Mouse (Mus musculus) embryonic facial prominence, embryonic 10.5 days (tissue): Measurements from ENCODE around the gene Col20a1. TPM values are rescaled to one million over a fixed set of nuclear protein-coding genes. Genes with fewer than 3 reads are reported as not detected.

Experiments used
- DNase-seq: peaks from one replicate; pipeline ENCODE4 v3.0.0-alpha.2; 2017; ENCODE audit warnings: low spot score
- H3K27ac ChIP-seq: fragments of 300-500 bp; sonication (generic); replicated peaks from 2 replicates; pipeline ENCODE4 v1.5.1; 2016; ENCODE audit warnings: mild to moderate bottlenecking
- H3K27me3 ChIP-seq: fragments of 300-500 bp; sonication (generic); replicated peaks from 2 replicates; pipeline ENCODE4 v1.6.1; 2016; ENCODE audit warnings: low read depth, mild to moderate bottlenecking; ENCODE audit not compliant: poor library complexity, severe bottlenecking
- H3K36me3 ChIP-seq: fragments of 300-500 bp; sonication (generic); replicated peaks from 2 replicates; pipeline ENCODE4 v1.6.1; 2016; ENCODE audit warnings: mild to moderate bottlenecking, moderate library complexity
- H3K4me1 ChIP-seq: fragments of 300-500 bp; sonication (generic); 2 replicates; pipeline ENCODE4 v1.6.1; 2016
- H3K4me3 ChIP-seq: fragments of 300-500 bp; sonication (generic); 2 replicates; pipeline ENCODE4 v1.5.1; 2016; ENCODE audit warnings: mild to moderate bottlenecking, moderate library complexity
- H3K9me3 ChIP-seq: fragments of 300-500 bp; sonication (generic); 2 replicates; pipeline ENCODE4 v1.6.1; 2016; ENCODE audit warnings: mild to moderate bottlenecking
- WGBS: fragments of 180-500 bp; shearing (Covaris S2); methylation state at CpG from one replicate; pipeline ENCODE4 v1.1.7; 2016; 5-methylcytosine and 5-hydroxymethylcytosine counted together
- polyA plus RNA-seq: library from polyadenylated mRNA; unstranded; fragments of >200 nt; fragmentation: Nextera tagmentation; extraction: Ambion mirVana; gene quantifications from 2 replicates; pipeline ENCODE4 v1.2.1, GENCODE M21; 2016

The Col20a1 gene
- polyA plus RNA-seq, 1 experiment from 2014 or later, result 0.62 TPM

DNA sequence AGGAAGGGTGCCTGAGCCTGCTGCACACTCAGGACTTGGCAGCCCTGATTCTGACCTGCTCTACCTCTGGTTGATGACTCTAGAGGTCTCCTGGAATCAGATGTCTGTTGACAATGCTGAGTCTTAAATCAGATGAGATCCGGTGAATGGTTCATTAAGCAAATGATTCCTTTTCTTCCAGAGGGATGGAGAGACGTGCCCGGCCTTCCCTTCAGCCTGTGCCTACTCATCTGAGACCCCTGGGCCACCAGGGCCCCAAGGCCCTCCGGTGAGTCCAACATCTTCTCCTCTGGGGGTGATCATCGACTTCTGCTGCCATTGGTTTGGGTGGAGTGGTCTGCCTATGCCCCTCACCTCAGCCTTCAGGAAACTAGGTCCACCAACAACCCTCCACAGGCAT lies 22.0 kb downstream of the Col20a1 start:
- 75% methylated on average over 5 of the region's 5 CpGs for WGBS
- no peak overlapping the region for H3K27ac ChIP-seq
- H3K36me3 ChIP-seq, result no peaks in the 10 kb centered on the region
- no peak overlapping the region for H3K4me3 ChIP-seq
- H3K9me3 ChIP-seq, result no peaks in the 10 kb centered on the region
- no peak for DNase-seq
- H3K27me3 ChIP-seq, result no peaks in the 10 kb centered on the region
- peaks cover 6% of the 10 kb centered on the region; the same call in 1 of the 2 replicates for H3K4me1 ChIP-seq

DNA sequence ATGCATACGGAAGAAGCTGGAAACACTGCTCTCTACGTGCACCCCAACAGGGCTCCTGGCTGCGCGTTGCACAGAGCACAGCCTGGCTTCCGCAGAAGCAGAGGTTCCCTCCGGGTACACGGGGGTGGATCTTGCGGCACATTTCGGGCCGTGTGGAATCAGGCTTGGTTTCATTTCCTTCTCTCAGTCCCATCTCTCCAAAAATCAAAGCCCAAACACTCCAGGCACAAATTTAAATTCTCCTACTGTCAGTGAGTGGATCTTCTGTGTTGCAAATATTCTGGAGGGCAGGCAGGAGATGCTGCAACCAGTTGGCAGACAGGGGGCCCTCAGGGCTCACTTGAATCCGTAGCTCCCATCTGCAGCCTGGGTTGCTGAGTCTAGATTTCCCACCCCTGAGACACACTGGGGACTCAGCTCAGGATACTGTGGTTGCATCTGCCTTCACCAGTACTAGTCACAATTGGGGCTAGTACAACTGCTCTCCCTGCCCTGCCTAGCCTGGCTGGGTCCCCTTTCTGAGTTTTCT lies 45.1 kb downstream of the Col20a1 start:
- 84% methylated on average over 11 of the region's 11 CpGs for WGBS
- Histone ChIP-seq H3K4me3 (no peak overlapping the region), H3K27ac (no peak overlapping the region), H3K27me3 (peaks cover 22% of the 10 kb centered on the region), H3K4me1 (no peaks in the 10 kb centered on the region; the same call in 1 of the 2 replicates), H3K9me3 (no peaks in the 10 kb centered on the region), H3K36me3 (no peaks in the 10 kb centered on the region)
- no peak for DNase-seq

DNA sequence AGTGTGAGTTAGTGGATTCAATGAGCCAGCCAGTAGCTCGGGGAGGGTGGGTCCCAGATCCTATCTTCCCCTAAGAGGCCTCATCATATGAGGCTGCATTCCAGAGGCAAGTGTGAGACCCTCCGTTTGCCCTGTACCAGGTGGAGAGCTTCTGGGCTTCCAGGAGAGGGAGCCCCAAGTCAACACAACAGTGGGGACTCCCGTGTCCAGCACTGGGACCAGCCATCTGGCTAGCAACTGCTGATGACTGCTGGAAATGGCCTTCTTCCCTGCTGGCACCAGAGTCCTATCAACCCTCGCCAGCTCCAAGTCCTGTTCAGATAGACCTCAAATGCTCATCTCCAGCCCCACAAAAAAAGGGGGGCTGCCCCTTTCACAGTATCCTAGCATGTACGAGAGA lies 46.1 kb downstream of the Col20a1 start:
- peak; percentile 35 for DNase-seq
- no peaks in the 10 kb centered on the region for H3K36me3 ChIP-seq
- peaks cover under 1% of the 10 kb centered on the region; the same call in 1 of the 2 replicates for H3K4me1 ChIP-seq
- H3K27me3 ChIP-seq, result peaks cover 31% of the 10 kb centered on the region
- H3K27ac ChIP-seq, result no peak overlapping the region
- H3K4me3 ChIP-seq, result no peak overlapping the region
- H3K9me3 ChIP-seq, result no peaks in the 10 kb centered on the region
- WGBS, result 52% methylated on average over 5 of the region's 5 CpGs

DNA sequence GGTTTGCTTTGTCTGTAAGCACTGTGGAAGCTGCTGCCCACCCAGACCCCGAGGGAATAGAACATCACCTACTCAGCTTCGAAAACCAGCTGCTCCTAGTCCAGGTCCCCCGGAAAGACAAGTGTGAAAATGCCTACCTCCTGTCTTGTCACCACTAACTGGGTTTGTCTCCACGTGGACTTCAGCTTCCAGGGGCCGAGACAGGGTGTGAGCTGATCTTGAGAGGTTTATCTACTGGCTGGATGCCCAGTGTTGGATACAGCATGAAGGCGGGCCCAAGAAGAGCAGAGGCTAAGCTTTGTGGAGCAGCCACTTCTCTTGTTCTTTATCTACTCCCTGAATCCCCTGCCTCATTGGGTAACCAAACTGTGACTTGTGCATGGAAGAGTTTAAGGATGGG lies 47.0 kb downstream of the Col20a1 start:
- 85% methylated on average over 6 of the region's 6 CpGs for WGBS

DNA sequence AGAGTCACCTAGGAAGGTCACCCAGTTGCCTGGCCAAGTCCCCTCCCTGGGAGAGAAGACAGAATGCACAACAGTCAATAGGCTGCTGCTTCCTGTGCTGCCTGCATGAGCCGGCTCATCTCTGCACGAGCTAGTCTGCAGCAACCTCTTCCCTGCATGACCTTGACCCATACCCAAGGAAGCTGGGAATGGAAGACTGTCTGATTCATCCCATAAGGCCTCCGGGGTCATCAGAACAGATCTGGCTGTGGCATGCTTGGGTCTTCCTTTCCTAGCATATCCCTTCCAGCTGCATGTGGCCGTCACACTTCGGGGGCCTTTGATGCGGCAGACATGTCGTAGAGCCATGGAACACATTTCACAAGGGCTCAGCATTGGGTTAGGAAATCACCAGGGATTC lies 48.9 kb downstream of the Col20a1 start:
- H3K4me1 ChIP-seq, result peaks cover 26% of the 10 kb centered on the region
- H3K9me3 ChIP-seq, result no peaks in the 10 kb centered on the region
- no peaks in the 10 kb centered on the region for H3K36me3 ChIP-seq
- no peak overlapping the region for H3K27ac ChIP-seq
- no peak overlapping the region for H3K4me3 ChIP-seq
- DNase-seq, result no peak
- WGBS, result 84% methylated on average over 7 of the region's 7 CpGs
- peaks cover 59% of the 10 kb centered on the region for H3K27me3 ChIP-seq

More for the DNA sequence above, 47.0 kb downstream of the Col20a1 start:
- H3K27ac ChIP-seq, result no peak overlapping the region
- peaks cover 40% of the 10 kb centered on the region for H3K27me3 ChIP-seq
- H3K9me3 ChIP-seq, result no peaks in the 10 kb centered on the region
- no peaks in the 10 kb centered on the region for H3K36me3 ChIP-seq
- peaks cover 9% of the 10 kb centered on the region for H3K4me1 ChIP-seq
- no peak overlapping the region for H3K4me3 ChIP-seq
- no peak for DNase-seq

DNA sequence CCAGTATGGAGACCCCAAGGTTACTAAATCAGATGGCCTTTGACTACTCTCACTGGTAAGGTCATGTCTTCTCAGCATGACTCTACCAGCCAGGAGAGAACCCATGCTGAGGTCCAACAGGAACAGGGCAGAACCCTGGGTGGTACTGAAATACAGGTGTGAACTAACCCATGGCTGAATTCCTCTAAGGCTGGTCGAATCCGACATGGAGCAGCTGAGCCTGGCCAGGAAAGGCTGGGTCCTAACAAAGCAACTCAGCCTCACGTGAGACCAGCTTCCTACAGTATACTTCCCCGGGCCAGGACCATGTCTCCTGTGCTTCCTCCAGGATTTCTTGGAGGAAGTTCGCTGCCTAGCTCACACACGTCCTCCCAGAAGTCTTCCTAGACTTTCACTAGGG lies 50.2 kb downstream of the Col20a1 start:
- Histone ChIP-seq H3K27ac (no peak overlapping the region), H3K4me3 (no peak overlapping the region), H3K4me1 (peaks cover 28% of the 10 kb centered on the region), H3K9me3 (no peaks in the 10 kb centered on the region), H3K36me3 (no peaks in the 10 kb centered on the region), H3K27me3 (peaks cover 73% of the 10 kb centered on the region)
- no peak for DNase-seq
- WGBS, result 81% methylated on average over 6 of the region's 6 CpGs

DNA sequence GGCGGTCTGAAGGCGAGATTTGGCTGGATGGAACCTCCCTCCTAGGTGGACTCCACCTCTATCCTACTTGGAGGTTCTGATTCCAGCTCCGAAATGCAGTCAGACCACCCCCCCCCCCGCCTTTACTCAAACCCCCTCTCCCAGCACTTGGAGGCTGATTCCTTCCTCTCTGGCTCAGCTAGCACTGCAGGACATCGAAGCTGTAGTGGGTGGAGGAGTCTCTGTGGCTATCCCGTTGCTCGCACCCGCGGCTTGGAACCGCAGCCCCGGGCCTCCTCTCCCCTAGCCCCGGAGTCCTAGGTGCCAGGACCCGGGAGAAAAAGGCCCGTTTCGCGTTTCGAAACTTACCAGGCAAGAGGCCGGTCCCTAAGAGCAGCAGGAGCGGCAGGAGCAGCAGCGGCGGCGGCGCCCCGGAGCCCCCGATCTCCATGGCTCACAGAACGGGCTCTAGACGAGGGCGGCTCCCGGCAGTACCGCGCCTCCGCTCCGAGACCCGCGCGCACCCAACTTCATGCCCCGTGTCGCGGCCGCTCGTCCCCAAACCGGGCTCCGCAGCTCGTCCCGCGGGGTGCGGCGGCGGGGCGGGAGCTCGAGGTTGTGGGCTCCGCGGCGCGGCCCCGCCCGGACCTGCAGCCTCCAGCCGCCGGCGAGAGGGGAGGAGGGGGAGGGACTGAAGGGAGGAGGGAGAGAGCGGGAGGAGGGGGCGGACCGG lies 52.5 kb downstream of the Col20a1 start:
- peaks cover 50% of the 10 kb centered on the region for H3K4me1 ChIP-seq
- H3K4me3 ChIP-seq, result peak overlapping the region; percentile 73
- peak overlapping the region; percentile 78 for H3K27ac ChIP-seq
- H3K9me3 ChIP-seq, result no peaks in the 10 kb centered on the region
- DNase-seq, result peak; percentile 77
- WGBS, result under 1% methylated on average over 63 of the region's 63 CpGs
- H3K36me3 ChIP-seq, result no peaks in the 10 kb centered on the region
- peaks cover 92% of the 10 kb centered on the region for H3K27me3 ChIP-seq

DNA sequence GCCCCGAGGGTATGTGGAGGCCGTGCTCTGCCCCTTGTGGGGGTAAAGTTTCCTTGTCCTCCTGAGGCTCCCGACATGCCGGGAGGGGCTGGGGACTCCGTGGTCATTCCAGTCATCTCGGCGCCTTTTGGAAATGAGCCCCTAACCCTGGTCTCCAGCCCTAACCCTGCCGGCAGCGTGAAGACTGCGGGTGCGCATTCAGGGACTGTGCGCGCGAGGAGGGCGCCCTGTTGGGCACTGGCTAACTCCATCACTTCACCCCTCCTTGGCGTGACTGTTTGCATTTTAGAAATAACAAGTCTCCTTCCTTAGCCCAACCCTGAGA lies 53.0 kb downstream of the Col20a1 start:
- Histone ChIP-seq H3K9me3 (no peaks in the 10 kb centered on the region), H3K27me3 (peaks cover 90% of the 10 kb centered on the region), H3K36me3 (no peaks in the 10 kb centered on the region), H3K4me1 (peaks cover 55% of the 10 kb centered on the region), H3K27ac (peak overlapping the region; percentile 78), H3K4me3 (peak overlapping the region; percentile 73)
- no peak for DNase-seq
- under 1% methylated on average over 16 of the region's 16 CpGs for whole genome bisulfite sequencing

DNA sequence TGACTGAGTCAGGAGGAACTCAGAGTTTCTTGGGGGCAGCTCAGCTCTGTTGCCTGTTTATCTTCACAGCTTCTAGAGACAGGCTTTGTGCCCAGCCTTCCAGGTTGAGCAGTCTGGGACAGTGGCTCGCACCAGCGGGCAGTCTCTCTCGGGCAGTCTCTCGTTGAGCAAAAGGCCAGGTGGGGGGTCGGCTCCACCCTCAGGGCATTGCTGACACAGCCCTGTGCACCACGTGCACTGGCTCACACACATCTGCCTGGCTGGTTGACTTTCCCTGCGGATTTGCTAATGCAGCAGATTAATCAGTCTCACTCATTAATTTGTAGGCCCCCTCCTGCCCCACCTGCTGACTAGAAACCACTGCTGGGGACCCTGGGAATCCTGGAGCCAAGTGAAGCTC lies 55.6 kb downstream of the Col20a1 start:
- Histone ChIP-seq H3K27me3 (peaks cover 65% of the 10 kb centered on the region), H3K27ac (peak overlapping the region; percentile 58; the same call in 1 of the 2 replicates), H3K4me1 (peaks cover 61% of the 10 kb centered on the region), H3K36me3 (no peaks in the 10 kb centered on the region), H3K9me3 (no peaks in the 10 kb centered on the region), H3K4me3 (no peak overlapping the region)
- peak; percentile 23 for DNase-seq
- 2% methylated on average over 7 of the region's 7 CpGs for WGBS

DNA sequence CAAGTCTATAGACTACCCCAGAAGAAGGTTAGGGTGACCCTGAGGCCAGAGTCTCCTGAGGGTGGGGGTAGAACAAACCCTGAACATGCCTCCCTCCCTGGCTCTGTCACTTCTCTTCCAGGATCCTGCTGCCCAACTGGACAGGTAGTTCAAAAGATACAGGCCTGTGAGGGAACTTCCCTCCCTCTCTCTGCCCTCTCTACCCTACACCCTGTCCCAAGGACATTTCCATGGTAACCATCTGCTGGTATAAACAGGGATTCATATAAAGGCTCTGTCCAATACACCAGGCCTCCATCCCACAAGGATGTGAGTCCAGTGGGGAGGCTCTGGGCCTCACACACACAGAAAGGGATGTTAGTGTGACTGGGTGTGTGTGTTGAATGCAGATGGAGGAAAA lies 56.0 kb downstream of the Col20a1 start:
- no peak for DNase-seq
- Histone ChIP-seq H3K4me1 (peaks cover 61% of the 10 kb centered on the region), H3K27me3 (peaks cover 61% of the 10 kb centered on the region), H3K36me3 (no peaks in the 10 kb centered on the region), H3K27ac (peak overlapping the region; percentile 58; the same call in 1 of the 2 replicates), H3K4me3 (no peak overlapping the region), H3K9me3 (no peaks in the 10 kb centered on the region)

DNA sequence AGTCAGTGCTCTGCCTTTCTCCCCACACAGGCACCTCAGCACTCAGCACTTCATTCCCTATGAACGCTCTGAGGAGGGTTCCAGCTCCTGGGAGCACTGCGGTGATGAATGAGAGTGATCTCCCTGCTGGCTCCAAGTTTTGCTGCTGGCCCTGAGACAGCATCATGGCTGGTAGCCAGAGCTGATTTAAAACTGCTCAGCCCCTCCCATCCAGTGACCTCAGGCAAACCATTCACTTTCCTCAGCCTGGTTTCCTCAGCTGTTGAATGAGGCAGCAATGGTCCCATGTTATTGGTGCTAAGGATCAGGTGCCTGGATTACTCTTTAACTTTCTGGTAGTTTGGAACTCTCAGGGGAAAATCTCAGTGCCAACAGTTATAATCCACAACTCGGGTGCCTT lies 57.1 kb downstream of the Col20a1 start, which contains the start of gene Chrna4:
Chrna4 (minus strand) TSS at position 110 of the 400 bp plus-strand sequence.
- no peak for DNase-seq
- 61% methylated on average over 3 of the region's 3 CpGs for WGBS
- peaks cover 50% of the 10 kb centered on the region for H3K27me3 ChIP-seq
- H3K36me3 ChIP-seq, result no peaks in the 10 kb centered on the region
- no peak within 1 kb of the TSS for H3K4me3 ChIP-seq
- peak within 1 kb of the TSS; percentile 58 for H3K27ac ChIP-seq
- H3K4me1 ChIP-seq, result peaks cover 50% of the 10 kb centered on the region
- no peaks in the 10 kb centered on the region for H3K9me3 ChIP-seq

DNA sequence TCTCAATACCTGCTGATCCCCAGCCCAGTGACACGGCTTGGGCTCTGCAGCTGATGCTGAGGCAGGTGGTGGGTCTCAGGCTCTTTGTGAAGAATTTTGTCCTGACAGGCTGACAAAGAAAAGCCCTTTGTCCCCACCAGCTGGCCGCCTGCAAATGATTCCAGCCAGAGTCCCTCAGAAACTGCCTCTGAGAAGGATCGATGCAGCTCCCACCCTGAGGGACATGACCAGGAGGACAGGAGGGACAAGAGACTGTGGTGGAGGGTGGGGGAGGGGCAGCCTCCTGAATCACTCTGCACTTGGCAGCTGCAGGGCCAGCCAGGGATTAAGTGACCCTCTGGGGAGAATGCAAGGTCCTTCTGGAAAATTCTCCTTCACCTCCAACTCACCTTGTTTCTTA lies 57.7 kb downstream of the Col20a1 start:
- no peak overlapping the region for H3K4me3 ChIP-seq
- no peaks in the 10 kb centered on the region for H3K9me3 ChIP-seq
- peak; percentile 45 for DNase-seq
- H3K36me3 ChIP-seq, result no peaks in the 10 kb centered on the region
- peak overlapping the region; percentile 58; the same call in 1 of the 2 replicates for H3K27ac ChIP-seq
- H3K27me3 ChIP-seq, result peaks cover 45% of the 10 kb centered on the region
- WGBS, result 8% methylated on average over 3 of the region's 3 CpGs
- peaks cover 45% of the 10 kb centered on the region for H3K4me1 ChIP-seq

DNA sequence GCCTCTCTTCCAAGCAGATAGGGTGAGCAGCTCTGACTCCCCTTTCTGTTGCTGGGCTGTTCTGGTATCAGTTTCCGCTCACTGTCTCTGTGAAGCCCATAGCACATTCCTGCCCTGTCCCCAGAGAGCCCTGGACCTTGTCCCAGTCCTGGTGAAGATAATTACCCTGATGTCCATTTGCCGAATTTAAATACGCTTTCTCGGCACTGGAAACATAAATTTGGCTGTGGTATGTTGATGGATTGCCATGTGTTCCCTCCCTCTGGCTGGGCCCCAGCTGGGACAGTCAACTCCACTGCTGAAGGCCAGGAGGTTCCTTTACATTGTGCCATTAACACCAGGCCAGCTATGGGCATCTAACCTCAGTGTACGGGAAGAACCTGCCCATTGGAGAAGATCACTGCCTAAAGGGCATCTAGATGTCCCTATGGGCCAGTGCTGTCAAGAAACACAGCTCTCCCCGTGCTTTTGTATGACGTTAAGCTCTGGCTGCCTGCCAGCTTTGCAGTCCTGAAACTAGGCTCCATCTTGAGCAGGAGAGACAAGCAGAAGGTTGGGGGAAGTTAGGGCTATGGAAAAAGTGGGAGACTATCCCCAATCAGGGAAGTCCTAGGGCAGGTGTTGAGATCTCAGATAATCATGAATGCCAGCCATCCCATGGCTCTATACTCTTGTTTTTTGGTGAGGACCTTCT lies 62.1 kb downstream of the Col20a1 start:
- no peak for DNase-seq
- Histone ChIP-seq H3K27ac (no peak overlapping the region), H3K4me1 (peaks cover 14% of the 10 kb centered on the region), H3K36me3 (no peaks in the 10 kb centered on the region), H3K27me3 (0 out of 2 replicates have a peak, but pooled peaks cover under 1% of the 10 kb centered on the region), H3K9me3 (no peaks in the 10 kb centered on the region), H3K4me3 (no peak overlapping the region)
- WGBS, result 79% methylated on average over 7 of the region's 7 CpGs
